8 mouse cellular contexts compared by ENCODE assay signal in genomic region chr3:88363700-88364099, GRCm38 (mm10). TPM values are rescaled to one million over a fixed set of nuclear protein-coding genes. Genes with fewer than 3 reads are reported as not detected.
A peak's percentile ranks its signal among the peaks of the same experiment; 100 is the strongest.
DNase-seq lines count a peak whose midpoint lies in the region; ATAC-seq and TF ChIP-seq lines count a peak whose summit lies in the region.
"Had no signal": no experiment of that assay in that cellular context is flagged by ENCODE, and none has a peak within 500 bp of the region (broad histone marks: within the 10 kb centered on the region; RNA-seq: fewer than 3 reads in every experiment).

No protein-coding gene starts in this region.

- intact Hi-C loops in left cerebral cortex, adult 2 months (cut with DNase I), result no loop called here
- intact Hi-C loops in left cerebral cortex, postnatal 10 days (cut with DNase I), result no loop called here

- H3K4me3 ChIP-seq in left cerebral cortex, adult 2 months, result no peak overlapping the region
- H3K4me3 ChIP-seq in erythroblast, embryonic 14.5 days (replicated peaks), result peak overlapping the region; percentile 69

- peaks cover 27% of the 10 kb centered on the region for H3K27me3 ChIP-seq in erythroblast, embryonic 14.5 days (ENCODE audit: control insufficient read depth)

- ATAC-seq in megakaryocyte-erythroid progenitor cell, adult 5-6 weeks (replicated peaks; ENCODE audit: low FRiP score, low TSS enrichment, poor library complexity, severe bottlenecking), result peak; percentile 74

- peaks cover 81% of the 10 kb centered on the region for H3K4me1 ChIP-seq in erythroblast, embryonic 14.5 days (ENCODE audit: control insufficient read depth)

- peaks cover 5% of the 10 kb centered on the region; the same call in 1 of the 2 replicates for H3K9me3 ChIP-seq in erythroblast, embryonic 14.5 days (ENCODE audit: control insufficient read depth, low read length)

- DNase-seq in left cerebral cortex, adult 2 months (ENCODE audit: extremely low spot score in 1 of 2, low spot score in 2 of 2), result peak in 1 of 2 experiments; percentile 54
- DNase-seq in left cerebral cortex, postnatal 10 days (ENCODE audit: extremely low spot score in 1 of 2, low spot score in 2 of 2), result no peak
- peak; percentile 53 to 76 for DNase-seq in layer of hippocampus, adult 8-10 months (ENCODE audit: low spot score in 2 of 2)
- DNase-seq in ovary, postnatal 10 days (ENCODE audit: low spot score), result no peak
- no peak for DNase-seq in embryo, embryonic 10.5 days (ENCODE audit: low spot score)

- peaks cover 63% of the 10 kb centered on the region for H3K36me3 ChIP-seq in erythroblast, embryonic 14.5 days (ENCODE audit: control insufficient read depth)

- TF ChIP-seq CTCF in left cerebral cortex, adult 2 months (IDR thresholded peaks at IDR 0.05), result no peak

- H3K27ac ChIP-seq in left cerebral cortex, adult 2 months, result peak overlapping the region; percentile 68

RNA-seq across cellular contexts. Expression of gene Paqr6, which starts 0.7 kb away (rescaled TPM):
- 1 to 10 TPM; 8.7 to 8.8 TPM for total RNA-seq in left cerebral cortex, adult 2 months (2021)
- 1 to 10 TPM; 3.5 to 3.6 TPM for total RNA-seq in left cerebral cortex, postnatal 10 days (2021)
- 1.8 and 3.4 TPM in 2 replicates for polyA plus RNA-seq in erythroblast, embryonic 14.5 days (2012)
- total RNA-seq in layer of hippocampus, adult 8-10 months (2022), result 10 to 100 TPM; 16.8 to 25.2 (median 19.3) TPM
- not detected in 2 replicates for total RNA-seq in megakaryocyte-erythroid progenitor cell, adult 5-6 weeks (2014; fragmentation: Nextera tagmentation)
- total RNA-seq in megakaryocyte-erythroid progenitor cell, adult 5-6 weeks (2017), result not detected in 2 replicates

RNA-seq across cellular contexts. Expression of gene Bglap3, which starts 8.8 kb away (rescaled TPM):
- under 1 TPM; 0.49 to 0.57 TPM for total RNA-seq in left cerebral cortex, adult 2 months (2021)
- total RNA-seq in left cerebral cortex, postnatal 10 days (2021), result under 1 TPM in 1 of 2 experiments, not detected in 1; 0.66 TPM
- not detected in 2 replicates for polyA plus RNA-seq in erythroblast, embryonic 14.5 days (2012)
- 1 to 10 TPM; 1.0 to 2.5 (median 2.0) TPM for total RNA-seq in layer of hippocampus, adult 8-10 months (2022)
- total RNA-seq in megakaryocyte-erythroid progenitor cell, adult 5-6 weeks (2014; fragmentation: Nextera tagmentation), result not detected in 2 replicates
- total RNA-seq in megakaryocyte-erythroid progenitor cell, adult 5-6 weeks (2017), result not detected in 2 replicates

RNA-seq across cellular contexts. Expression of gene Bglap2, which starts 14.8 kb away (rescaled TPM):
- total RNA-seq in left cerebral cortex, adult 2 months (2021), result 1 to 10 TPM in 1 of 2 experiments, not detected in 1; 1.1 TPM
- not detected for total RNA-seq in left cerebral cortex, postnatal 10 days (2021)
- polyA plus RNA-seq in erythroblast, embryonic 14.5 days (2012), result not detected in 2 replicates
- total RNA-seq in layer of hippocampus, adult 8-10 months (2022), result 1 to 10 TPM in 2 of 4 experiments, not detected in 2; 1.6 to 2.8 TPM
- not detected in 2 replicates for total RNA-seq in megakaryocyte-erythroid progenitor cell, adult 5-6 weeks (2014; fragmentation: Nextera tagmentation)
- not detected in 2 replicates for total RNA-seq in megakaryocyte-erythroid progenitor cell, adult 5-6 weeks (2017)
- polyA plus RNA-seq: neural tube, embryonic 11.5 days had no signal

RNA-seq across cellular contexts. Expression of gene Bglap, which starts 20.6 kb away (rescaled TPM):
- 1 to 10 TPM; 1.4 to 1.6 TPM for total RNA-seq in left cerebral cortex, adult 2 months (2021)
- total RNA-seq in left cerebral cortex, postnatal 10 days (2021), result 1 to 10 TPM in 1 of 2 experiments, under 1 TPM in 1; 0.95 to 2.6 TPM
- polyA plus RNA-seq in erythroblast, embryonic 14.5 days (2012), result not detected in 2 replicates
- total RNA-seq in layer of hippocampus, adult 8-10 months (2022), result 1 to 10 TPM in 1 of 4 experiments, not detected in 3; 1.3 TPM
- total RNA-seq in megakaryocyte-erythroid progenitor cell, adult 5-6 weeks (2014; fragmentation: Nextera tagmentation), result 2.8 TPM in 1 of 2 replicates, not detected in the other
- total RNA-seq in megakaryocyte-erythroid progenitor cell, adult 5-6 weeks (2017), result not detected in 2 replicates
- polyA plus RNA-seq: neural tube, embryonic 11.5 days had no signal

RNA-seq across cellular contexts. Expression of gene Smg5, which starts 27.6 kb away (rescaled TPM):
- 10 to 100 TPM; 78.3 to 79.5 TPM for total RNA-seq in left cerebral cortex, adult 2 months (2021)
- 10 to 100 TPM; 73.5 to 74.7 TPM for total RNA-seq in left cerebral cortex, postnatal 10 days (2021)
- polyA plus RNA-seq in erythroblast, embryonic 14.5 days (2012), result 16.0 and 20.1 TPM in 2 replicates
- 10 to 100 TPM; 68.5 to 94.9 (median 74.2) TPM for total RNA-seq in layer of hippocampus, adult 8-10 months (2022)
- total RNA-seq in megakaryocyte-erythroid progenitor cell, adult 5-6 weeks (2014; fragmentation: Nextera tagmentation), result 40.7 and 57.5 TPM in 2 replicates
- total RNA-seq in megakaryocyte-erythroid progenitor cell, adult 5-6 weeks (2017), result 39.0 and 40.9 TPM in 2 replicates

Comparison
In these comparisons a context has a peak if more than half of its experiments do, and no peak if none do; other contexts are left out.
1. DNase-seq: peak in layer of hippocampus, adult 8-10 months (2 of 2); none in left cerebral cortex, postnatal 10 days (0 of 2), ovary, postnatal 10 days (single experiment) and embryo, embryonic 10.5 days (single experiment).
2. RNA of gene Paqr6, which starts 0.7 kb away (total RNA-seq): 16.8 to 25.2 TPM in layer of hippocampus, adult 8-10 months, 8.7 to 8.8 TPM in left cerebral cortex, adult 2 months and 3.5 to 3.6 TPM in left cerebral cortex, postnatal 10 days; not detected in megakaryocyte-erythroid progenitor cell, adult 5-6 weeks; every median in the first group is over 4 times any median in the second.